Mouse (Mus musculus): Measurements from ENCODE around the gene Apobr.
A peak's percentile ranks its signal among the peaks of the same experiment; 100 is the strongest.

Apobr gene

DNA sequence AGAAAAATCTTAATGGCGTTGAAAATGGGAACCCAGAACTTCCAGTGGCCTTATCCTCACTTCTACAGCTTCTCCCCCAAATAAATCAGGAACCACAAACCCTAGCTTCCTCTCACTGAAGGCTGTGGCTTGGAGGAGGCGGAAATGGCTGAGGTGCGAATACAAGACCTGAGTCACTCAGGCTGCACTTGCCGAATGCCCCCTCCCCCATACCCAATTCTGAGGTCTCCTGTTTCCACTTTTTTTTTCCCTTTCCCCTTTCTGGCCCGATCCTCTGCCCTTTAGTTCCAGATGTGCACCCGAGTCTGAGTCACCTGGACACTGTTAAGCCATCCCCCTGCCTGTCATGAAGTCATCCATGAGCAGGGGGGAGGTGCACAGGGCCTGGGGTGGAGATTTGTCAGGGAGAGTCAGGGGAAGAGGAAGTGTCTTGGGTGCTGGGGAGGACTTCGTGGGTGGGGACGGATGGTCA, at the start of gene Apobr:
Gene Apobr, plus strand, starts transcription at position 437 of the 472 bp plus-strand sequence.
- DNase-seq (ENCODE audit: low spot score): no peak

GRCm38 (mm10) chr7:126535766-126536165, 49.0 kb upstream of the Apobr start:
- peak; percentile 42 for DNase-seq (ENCODE audit: low spot score)

DNA sequence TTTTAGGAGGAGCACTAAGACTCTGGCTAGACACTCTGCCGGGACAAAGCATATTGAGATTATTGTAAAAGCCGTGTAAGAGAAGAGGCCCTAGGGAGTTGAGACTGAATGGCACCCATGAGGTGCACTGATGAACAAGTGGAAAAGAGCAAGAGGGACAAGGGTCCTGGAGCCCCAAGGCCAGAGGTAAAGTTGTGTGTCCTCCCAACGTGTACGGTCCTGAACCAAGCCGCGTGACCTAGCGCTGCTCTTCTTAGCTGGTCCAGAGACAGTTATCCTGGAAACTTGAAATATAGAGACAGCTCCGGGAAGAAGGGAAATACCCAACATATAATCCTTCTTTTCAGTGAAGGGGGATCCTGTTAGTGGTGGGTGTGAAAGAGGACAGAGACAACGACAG, 48.3 kb upstream of the Apobr start:
- no peak for DNase-seq (ENCODE audit: low spot score)

DNA sequence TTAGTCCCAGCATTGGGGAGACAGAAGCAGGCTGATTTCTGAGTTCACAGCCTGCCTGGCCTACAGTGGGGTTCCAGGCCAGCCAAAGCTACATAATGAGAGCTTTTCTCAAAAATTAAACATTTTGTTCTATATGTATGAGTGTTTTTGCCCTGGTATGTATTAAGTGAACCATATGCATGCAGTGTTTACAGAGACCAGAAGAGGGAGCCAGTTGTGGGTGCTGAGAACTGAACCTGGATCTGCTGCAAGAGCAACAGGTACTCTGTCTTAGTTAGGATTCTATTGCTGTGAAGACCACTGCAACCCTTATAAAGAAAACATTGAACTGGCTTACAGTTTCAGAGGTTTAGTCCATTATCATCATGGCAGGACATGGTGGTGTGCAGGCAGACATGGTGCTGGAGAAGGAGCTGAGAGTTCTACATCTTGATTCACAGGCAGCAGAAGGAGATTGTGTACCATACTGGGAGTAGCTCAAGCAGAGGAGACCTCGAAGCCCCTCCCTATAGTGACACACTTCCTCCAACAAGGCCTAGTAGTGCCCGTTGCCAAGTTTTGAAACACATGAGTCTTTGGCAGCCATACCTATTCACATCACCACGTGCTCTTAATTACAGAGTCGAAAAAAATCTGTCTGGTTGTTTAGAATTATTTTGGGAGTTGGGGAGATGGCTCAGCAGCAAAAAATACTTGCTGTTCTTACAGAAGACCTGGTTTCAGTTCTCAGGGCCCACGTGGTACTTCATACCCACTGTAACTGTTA, 46.7 kb upstream of the Apobr start:
- DNase-seq (ENCODE audit: low spot score): peak; percentile 73

GRCm38 (mm10) chr7:126541661-126542060, 43.1 kb upstream of the Apobr start:
- no peak for DNase-seq (ENCODE audit: low spot score)

DNA sequence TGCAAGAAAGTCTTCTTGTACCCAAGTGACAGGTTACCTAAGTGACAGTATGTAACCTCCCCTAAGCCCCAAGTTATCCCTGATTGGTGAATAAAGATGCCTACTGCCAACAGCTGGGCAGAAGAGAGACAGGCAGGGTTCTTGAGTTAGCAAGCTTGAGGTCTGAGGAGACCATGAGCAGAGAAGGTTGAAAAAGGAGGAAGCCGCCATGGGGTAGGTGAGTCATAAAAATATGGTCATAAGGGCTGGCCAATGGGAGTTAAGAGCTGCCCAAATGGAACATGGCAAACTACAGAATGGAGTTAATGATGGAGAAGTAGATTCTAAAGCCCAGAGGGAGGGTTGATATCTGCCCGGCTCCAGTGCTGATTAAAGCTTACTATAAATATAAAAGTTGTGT, 39.1 kb upstream of the Apobr start:
- no peak for DNase-seq (ENCODE audit: low spot score)

GRCm38 (mm10) chr7:126554796-126555195, 29.9 kb upstream of the Apobr start:
- DNase-seq (ENCODE audit: low spot score): no peak

GRCm38 (mm10) chr7:126556635-126557034, 28.1 kb upstream of the Apobr start:
- no peak for DNase-seq (ENCODE audit: low spot score)

DNA sequence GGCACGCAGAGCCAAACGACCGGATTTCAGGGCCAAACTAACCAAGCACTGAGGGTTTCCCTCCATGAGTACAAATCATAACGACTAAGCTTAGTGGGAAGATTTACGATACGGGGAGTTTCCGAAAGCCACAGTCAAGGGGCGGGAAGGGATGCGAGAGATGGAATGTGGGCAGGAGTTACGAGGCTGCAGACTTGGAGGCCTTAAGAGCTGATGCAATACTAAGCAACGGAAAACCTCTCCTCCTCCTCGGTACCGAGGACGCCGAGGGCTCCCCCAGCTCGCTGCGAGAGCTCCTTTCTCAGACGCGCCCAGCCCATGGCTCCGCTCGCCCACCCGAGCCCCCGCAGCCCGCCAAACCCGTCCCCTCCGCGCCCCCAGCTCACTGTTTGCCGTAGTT, 19.0 kb upstream of the Apobr start:
- peak; percentile 19 for DNase-seq (ENCODE audit: low spot score)

GRCm38 (mm10) chr7:126566094-126566765, 18.5 kb upstream of the Apobr start, which contains the start of gene Eif3c:
TSS of gene Eif3c (minus strand) at chr7:126566411.
- peak; percentile 93 for DNase-seq (ENCODE audit: low spot score)

DNA sequence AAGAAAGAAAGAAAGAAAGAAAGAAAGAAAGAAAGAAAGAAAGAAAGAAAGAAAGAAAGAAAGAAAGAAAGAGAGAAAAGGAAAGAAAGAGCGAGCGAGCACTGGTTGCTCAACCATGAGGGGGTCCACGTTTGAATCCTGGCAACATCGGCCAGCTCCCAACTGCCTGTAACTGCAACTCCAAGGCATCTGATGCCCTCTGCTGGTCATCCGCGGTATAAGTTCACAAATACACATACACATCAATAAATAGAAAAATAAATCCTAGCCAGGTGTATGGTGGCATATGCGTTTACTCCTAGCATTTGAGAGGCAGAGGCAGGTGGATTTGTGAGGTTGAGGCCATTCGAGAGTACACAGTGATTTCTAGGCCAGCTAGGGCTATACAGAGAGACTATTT, 7.8 kb upstream of the Apobr start:
- DNase-seq (ENCODE audit: low spot score): peak; percentile 64

- DNase-seq (ENCODE audit: low spot score): peak; percentile 61
Measured at GRCm38 (mm10) chr7:126579172-126579571, 5.6 kb upstream of the Apobr start.

GRCm38 (mm10) chr7:126581661-126582060, 3.1 kb upstream of the Apobr start:
- DNase-seq (ENCODE audit: low spot score): no peak

- DNase-seq (ENCODE audit: low spot score): peak; percentile 44
Measured at GRCm38 (mm10) chr7:126582759-126583158, 2.0 kb upstream of the Apobr start.

DNA sequence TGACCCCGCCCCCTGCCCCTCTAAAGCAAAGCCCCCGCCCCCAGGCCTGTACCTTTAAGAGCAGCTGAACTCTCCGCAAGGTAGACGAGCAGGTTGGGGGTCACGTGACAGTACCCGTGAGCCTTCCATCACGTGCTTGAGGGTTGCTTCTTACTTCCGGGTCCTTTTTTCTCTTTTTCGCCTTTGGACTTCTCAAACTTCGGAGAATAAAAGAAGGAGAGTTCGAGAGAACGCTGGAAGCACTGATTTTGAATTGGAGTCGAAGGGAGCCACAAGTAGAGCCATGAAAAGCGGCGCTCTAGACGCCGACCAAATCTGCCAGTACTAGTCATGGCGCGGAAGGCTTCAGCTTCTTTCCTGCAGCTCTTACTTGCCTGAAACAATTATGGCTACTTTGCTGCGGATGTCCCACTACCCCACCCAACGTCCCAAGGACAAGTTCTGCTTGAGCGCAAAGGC, 1.5 kb upstream of the Apobr start:
- peak; percentile 92 for DNase-seq (ENCODE audit: low spot score)

GRCm38 (mm10) chr7:126583761-126584160, 981 bp upstream of the Apobr start:
- peak; percentile 13 for DNase-seq (ENCODE audit: low spot score)

- no peak for DNase-seq (ENCODE audit: low spot score)
Measured at GRCm38 (mm10) chr7:126585717-126586116, 975 bp downstream of the Apobr start, which contains the start of gene Cln3. TSS of gene Cln3 (minus strand) at chr7:126585817.

DNA sequence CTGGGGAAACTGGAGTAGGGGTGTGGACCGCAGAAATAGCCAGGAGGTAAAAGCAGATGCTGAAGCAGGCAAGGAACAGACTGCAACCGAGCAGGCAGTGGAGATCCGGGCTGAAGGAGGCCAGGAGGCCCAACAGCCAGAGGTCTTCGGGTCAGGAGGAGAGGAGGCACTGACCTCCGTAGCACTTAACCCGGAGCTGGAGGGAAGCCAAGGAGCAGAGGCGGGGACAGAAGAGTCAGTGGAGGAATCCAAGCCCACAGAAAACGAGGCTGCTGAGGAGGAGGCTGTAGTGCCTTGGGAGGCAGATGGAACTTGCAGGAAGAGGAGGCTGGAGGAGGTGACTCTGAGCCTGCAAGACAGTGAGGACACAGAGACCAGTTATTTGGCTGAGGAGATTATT, 2.1 kb downstream of the Apobr start:
- no peak for DNase-seq (ENCODE audit: low spot score)

DNA sequence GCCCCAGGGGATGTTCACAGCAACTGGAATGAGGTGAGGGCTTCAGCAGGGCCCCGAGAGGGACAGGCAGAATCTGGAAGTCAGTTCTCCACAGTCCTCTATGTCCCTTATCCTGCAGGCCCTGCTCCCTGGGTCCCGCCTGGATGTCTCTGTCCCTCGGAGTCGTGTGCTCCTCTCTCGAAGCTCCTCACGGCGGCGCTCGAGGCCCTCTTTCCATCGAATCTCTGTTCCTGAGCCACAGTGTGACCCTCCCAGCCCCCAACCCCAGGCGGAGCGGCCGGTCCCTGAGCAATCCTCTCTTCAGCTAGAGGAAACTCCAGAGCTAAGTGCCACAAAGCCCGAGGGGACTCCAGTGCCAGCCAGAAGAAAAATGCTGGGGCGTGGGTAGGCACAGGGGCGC, 3.0 kb downstream of the Apobr start:
- DNase-seq (ENCODE audit: low spot score): peak; percentile 83

DNA sequence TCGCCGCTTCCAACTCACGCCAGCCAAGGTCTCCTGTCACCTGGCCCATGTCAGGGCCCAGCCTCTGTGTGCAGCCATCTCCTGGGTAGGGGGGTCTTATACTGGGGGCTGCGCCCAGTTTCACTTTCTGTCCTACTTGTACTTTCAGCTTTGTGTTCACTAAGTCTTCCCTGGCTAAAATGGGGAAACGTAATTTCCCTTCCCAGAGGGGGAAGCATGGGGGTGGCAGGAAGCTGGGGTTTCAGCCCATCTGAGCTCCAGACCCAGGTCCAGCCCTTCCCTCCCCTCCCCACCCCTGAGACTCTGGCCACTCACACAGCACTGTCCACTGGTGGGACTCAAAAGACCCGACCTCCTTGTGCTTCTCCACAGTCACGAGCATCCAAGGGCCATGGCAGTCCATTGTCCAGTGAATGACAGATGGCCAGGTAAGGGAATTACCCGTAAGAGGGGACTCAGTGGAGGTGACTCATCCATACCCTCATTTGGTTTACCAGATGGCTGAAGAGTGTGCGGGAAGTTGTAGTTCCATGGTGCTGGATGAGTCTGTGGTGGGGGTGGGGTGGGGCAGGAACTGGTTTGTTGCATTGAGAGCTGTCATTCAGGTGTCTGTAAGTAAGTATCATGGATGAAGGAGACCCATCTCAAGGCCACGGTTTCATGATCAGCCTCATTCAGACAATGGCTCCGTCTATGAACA, 10.3 kb downstream of the Apobr start, which contains the start of gene Il27:
Gene Il27, minus strand, starts transcription at position 80 of the 700 bp plus-strand sequence.
- no peak for DNase-seq (ENCODE audit: low spot score)

DNA sequence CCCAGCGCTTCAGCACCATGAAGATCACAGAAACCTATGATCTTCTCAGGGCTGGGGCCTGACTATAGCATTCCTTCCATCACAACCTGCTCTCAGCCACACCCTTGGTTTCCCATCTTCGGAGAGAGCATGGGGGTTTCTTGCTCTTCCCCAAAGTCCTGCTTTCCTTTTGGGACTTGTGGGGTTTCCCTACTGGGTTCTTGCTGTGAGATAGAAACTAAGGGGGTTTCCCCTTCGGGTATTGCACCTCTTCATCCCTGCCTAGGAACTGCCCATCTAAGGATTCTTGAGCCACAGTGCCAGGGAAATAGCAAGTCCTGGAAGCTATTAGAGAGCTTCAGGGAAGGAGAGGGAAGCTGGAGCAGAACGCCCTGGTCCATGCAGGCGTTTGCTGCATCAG, 11.1 kb downstream of the Apobr start:
- DNase-seq (ENCODE audit: low spot score): no peak

DNA sequence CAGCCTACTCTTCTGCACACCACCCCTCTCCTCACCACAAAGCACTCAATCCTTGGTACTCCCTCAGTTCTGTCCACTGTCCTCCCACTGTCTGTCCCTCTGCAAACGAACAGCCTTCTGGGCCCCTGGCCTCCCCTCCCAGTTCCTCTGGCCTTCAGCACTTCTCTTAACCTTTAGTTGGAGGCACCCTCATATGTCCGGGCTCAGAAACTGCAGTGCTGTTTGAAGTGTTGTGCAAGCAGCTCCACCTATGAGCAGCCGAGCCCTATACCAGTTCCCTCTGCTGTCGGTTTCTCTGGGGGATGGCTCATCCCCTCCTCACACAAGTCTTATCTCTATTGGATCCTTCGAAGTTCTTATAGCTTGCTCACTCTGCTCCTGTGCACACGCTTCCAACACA, 11.7 kb downstream of the Apobr start:
- DNase-seq (ENCODE audit: low spot score): no peak
